Mouse (Mus musculus) bone marrow, adult 2 months (tissue): ENCODE data around the gene Hsd17b3.

Experiments
- CTCF ChIP-seq: fragments of 200-500 bp; IDR thresholded peaks from 2 replicates; pipeline ENCODE4 v1.5.1; 2011; ENCODE audit warnings: low read length, control low read depth; ENCODE audit not compliant: control insufficient read depth, insufficient read depth
- POLR2A ChIP-seq: fragments of 200-500 bp; IDR thresholded peaks from 2 replicates; pipeline ENCODE4 v1.6.1; 2011; ENCODE audit warnings: low read depth, mild to moderate bottlenecking, control low read depth, low read length, borderline replicate concordance; ENCODE audit not compliant: control insufficient read depth

- TF ChIP-seq CTCF, result no peak
- TF ChIP-seq POLR2A, result no peak
Observed at GRCm38 (mm10) chr13:64031254-64031653, 57.8 kb downstream of the Hsd17b3 start.
